Mouse (Mus musculus) retina, embryonic 14.5 days (tissue): ENCODE data around the gene Pth1r.

Experiments
- DNase-seq: peaks from one replicate; pipeline ENCODE4 v3.0.0-alpha.2; 2015; ENCODE audit warnings: low spot score

The Pth1r gene

GRCm38 (mm10) chr9:110682255-110682654, 64.7 kb downstream of the Pth1r start:
- peak; percentile 49 for DNase-seq

GRCm38 (mm10) chr9:110681817-110682216, 65.1 kb downstream of the Pth1r start:
- DNase-seq, result peak; percentile 56

- no peak for DNase-seq
Observed at GRCm38 (mm10) chr9:110680736-110681507, 66.0 kb downstream of the Pth1r start.

- no peak for DNase-seq
Observed at GRCm38 (mm10) chr9:110678886-110679285, 68.1 kb downstream of the Pth1r start.

- no peak for DNase-seq
Observed at GRCm38 (mm10) chr9:110676492-110676911, 70.4 kb downstream of the Pth1r start.

- no peak for DNase-seq
Observed at GRCm38 (mm10) chr9:110673107-110673752, 73.7 kb downstream of the Pth1r start.

- DNase-seq, result peak; percentile 60
Observed at GRCm38 (mm10) chr9:110672462-110673106, 74.4 kb downstream of the Pth1r start.
